Mouse (Mus musculus) liver, adult 2 months (tissue): ENCODE results near the gene Arfgap2.

ENCODE experiments used
- CTCF ChIP-seq: fragments of 200-500 bp; IDR thresholded peaks from 2 replicates; pipeline ENCODE4 v1.5.1; 2011; ENCODE audit warnings: low read depth, low read length, control low read depth
- POLR2A ChIP-seq: fragments of 200-500 bp; IDR thresholded peaks from 2 replicates; pipeline ENCODE4 v1.6.1; 2011; ENCODE audit warnings: low read length, control low read depth; ENCODE audit not compliant: insufficient read depth; ENCODE audit errors: extremely low read depth

GRCm38 (mm10) chr2:91300784-91301183 is 36.0 kb downstream of the Arfgap2 start:
- TF ChIP-seq CTCF: no peak
- no peak for TF ChIP-seq POLR2A
